Mouse (Mus musculus): Measurements from ENCODE around the gene Nr2f2.

Nr2f2 gene

GRCm38 (mm10) chr7:70365941-70366807 lies at the start of gene Nr2f2:
Gene Nr2f2 (minus strand): TSS chr7:70366735.
- peak in 1 of 2 experiments; percentile 24 for DNase-seq (ENCODE audit: low spot score in 2 of 2)

- DNase-seq (ENCODE audit: low spot score in 2 of 2) = no peak
Measured at GRCm38 (mm10) chr7:70414461-70414860, 47.9 kb upstream of the Nr2f2 start.

DNA sequence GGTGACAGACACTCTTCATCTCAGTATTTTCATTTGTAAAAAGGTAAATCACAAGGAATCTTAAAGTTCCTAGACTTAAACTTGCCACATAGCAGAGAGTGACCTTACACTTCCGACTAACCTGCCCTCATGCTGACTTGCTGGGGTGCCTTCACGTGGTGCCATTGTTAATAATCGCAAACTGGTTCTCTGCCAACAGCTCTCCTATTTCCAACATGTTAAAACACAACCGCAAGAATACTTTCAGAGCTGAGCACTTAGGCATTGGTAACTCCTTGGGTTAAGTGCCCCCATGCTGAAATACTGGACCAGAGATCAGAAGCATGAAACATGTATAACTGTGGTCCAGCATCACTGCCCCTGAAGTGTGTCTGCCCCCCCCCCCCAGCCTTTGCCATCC lies 47.1 kb upstream of the Nr2f2 start:
- DNase-seq (ENCODE audit: low spot score in 2 of 2) = no peak

DNA sequence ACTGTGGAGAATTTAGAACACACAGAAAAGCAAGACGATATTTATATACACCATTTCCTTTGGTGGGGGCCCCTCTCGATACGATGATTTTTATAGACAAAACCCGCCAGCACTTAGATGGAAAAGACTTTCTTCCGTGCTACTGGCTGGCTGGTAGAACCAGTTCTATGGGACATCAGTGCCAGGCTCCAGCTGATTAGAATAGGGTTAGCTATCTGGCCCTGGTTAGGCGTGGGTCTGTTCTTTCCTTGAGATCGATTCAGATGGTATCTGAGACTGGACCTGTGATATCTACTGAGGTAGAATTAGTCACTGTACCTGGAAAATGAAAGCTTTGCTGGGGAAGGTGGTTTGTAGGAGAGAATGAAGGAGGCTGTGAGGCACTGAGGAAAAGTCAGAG lies 46.4 kb upstream of the Nr2f2 start:
- no peak for DNase-seq (ENCODE audit: low spot score in 2 of 2)

GRCm38 (mm10) chr7:70410350-70410749 lies 43.8 kb upstream of the Nr2f2 start:
- no peak for DNase-seq (ENCODE audit: low spot score in 2 of 2)

GRCm38 (mm10) chr7:70409890-70410289 lies 43.4 kb upstream of the Nr2f2 start:
- no peak for DNase-seq (ENCODE audit: low spot score in 2 of 2)

DNA sequence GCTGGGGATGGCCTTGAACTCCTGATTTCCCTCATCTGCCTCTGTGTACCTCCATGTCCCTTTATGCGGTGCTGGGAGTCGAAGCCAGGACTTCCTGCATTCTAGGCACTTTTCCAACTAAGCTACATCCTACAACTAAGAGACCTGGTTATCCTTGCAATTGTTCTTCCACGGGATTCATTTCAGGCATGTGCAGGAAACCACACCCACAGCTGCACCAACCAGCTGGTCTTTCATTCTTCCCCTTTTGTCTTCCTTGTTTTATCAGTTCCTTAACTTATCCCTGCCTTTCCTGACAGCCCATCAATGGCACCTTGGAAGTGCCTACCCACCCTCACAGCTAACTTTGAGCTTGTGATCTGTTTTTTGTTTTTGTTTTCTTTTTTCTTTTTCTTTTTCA lies 42.3 kb upstream of the Nr2f2 start:
- no peak for DNase-seq (ENCODE audit: low spot score in 2 of 2)

- DNase-seq (ENCODE audit: low spot score in 2 of 2) = no peak
Measured at GRCm38 (mm10) chr7:70407123-70407522, 40.6 kb upstream of the Nr2f2 start.

DNA sequence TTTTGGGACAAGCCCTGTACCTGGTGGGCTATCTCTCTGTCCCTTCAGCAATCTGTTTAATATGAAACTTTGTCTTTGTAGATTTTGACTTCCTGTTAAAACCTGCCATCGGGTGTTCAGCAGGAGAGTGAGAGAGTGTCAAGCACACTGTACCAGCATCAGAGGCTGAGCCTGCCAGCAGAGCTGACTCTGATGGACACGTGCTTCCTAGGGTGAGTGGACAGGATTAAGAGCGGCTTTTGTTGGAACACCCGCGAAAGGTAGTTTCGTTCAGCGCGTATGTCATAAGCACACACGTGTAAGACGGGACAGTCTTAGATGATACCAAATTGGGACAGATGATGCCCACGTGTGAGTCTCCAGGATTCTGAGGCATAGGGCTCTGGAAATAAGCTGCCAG lies 40.0 kb upstream of the Nr2f2 start:
- no peak for DNase-seq (ENCODE audit: low spot score in 2 of 2)

DNA sequence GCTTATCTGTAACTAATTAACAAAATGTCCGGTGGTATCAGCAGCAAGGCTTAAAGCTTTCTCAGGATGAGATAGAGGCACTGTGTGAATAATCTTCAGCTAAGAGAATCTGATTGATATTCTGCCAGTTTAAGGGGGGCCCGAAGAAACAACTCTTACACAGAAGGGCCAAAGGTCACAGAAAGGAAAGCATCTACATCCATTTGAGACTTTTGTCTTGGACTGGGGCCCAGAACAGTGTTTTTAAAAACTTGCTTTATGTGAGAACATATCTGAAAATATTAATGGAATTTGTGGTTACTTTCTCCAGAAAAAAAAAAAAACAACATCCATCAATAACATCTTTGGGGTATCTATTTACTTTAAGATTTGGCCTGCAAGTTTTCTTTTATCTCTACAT lies 38.9 kb upstream of the Nr2f2 start:
- DNase-seq (ENCODE audit: low spot score in 2 of 2) = no peak

- no peak for DNase-seq (ENCODE audit: low spot score in 2 of 2)
Measured at GRCm38 (mm10) chr7:70382828-70383227, 16.3 kb upstream of the Nr2f2 start.

DNA sequence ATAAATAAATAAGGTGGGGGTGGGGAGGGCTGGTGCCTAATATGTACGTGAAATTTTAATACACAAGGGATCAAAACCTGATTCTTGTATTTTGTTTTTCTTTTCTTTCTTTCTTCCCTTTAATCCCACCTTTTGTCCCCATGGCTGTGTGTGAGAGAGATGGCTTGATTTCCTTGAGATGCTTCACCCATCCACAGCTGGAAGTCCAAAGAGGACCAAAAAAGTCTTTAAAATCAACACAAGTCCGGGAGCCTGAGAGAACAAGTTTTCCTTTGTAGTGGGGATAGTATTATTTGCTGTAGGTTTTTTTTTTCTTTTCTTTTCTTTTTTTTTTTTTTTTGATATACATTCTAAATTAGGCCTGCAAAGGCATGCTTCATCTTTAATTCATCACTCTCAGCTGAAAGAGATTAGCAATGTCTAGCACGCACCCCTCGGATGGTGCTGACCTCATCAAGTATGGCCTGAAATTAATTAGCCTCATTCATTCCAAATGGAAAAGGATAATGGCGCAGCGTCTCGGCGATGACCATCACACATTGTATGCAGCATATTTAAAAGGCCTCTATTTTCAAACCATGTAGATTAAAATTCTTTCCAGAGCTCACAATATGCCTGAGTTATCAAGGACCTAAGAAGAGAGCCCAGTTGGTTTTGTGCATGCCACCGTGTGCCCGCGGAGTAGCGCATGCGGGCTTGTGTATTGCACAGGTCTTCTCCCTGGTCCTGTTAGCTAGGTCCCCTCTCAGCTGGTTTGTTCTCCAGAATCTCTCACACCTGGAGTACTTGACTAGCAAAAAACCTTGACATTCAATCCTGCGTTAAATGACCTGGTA lies 15.1 kb upstream of the Nr2f2 start:
- DNase-seq (ENCODE audit: low spot score in 2 of 2) = no peak

- DNase-seq (ENCODE audit: low spot score in 2 of 2) = no peak
Measured at GRCm38 (mm10) chr7:70380943-70381342, 14.4 kb upstream of the Nr2f2 start.

GRCm38 (mm10) chr7:70380246-70380645 lies 13.7 kb upstream of the Nr2f2 start:
- no peak for DNase-seq (ENCODE audit: low spot score in 2 of 2)

DNA sequence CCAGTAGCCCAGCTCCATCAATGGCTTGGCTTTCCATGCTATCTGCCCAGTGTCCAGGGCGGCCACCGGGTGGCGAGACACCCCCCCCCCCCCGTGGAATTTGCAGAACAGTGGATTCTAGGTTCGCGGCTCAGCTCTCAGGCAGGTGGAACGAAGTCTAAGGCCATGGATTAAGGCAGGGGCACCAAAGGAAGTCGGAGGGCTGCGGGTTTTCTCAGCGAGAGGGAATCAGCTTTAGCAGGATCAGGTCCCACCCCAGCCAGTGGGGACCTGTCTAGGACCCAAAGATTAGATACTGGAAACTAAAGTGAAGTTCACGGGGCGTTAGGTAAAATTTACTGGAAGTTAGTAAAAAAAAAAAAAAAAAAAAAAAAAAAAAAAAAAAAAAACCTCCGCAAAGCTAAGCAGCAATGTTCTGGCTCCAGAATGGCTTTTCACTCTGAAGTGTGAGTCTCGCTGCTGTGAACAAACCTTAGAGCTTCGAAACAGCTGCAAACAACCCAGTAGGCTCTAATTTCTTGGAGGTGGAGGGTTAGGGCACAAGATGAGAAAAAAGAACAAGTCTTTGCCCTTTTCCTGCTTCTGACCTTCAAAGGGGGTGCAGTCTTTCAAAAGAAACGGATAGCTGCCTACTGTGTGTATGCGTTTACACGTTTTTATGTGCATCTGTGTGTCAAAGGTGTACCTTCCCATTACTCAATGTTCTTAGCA lies 4.2 kb upstream of the Nr2f2 start:
- DNase-seq (ENCODE audit: low spot score in 2 of 2) = no peak

DNA sequence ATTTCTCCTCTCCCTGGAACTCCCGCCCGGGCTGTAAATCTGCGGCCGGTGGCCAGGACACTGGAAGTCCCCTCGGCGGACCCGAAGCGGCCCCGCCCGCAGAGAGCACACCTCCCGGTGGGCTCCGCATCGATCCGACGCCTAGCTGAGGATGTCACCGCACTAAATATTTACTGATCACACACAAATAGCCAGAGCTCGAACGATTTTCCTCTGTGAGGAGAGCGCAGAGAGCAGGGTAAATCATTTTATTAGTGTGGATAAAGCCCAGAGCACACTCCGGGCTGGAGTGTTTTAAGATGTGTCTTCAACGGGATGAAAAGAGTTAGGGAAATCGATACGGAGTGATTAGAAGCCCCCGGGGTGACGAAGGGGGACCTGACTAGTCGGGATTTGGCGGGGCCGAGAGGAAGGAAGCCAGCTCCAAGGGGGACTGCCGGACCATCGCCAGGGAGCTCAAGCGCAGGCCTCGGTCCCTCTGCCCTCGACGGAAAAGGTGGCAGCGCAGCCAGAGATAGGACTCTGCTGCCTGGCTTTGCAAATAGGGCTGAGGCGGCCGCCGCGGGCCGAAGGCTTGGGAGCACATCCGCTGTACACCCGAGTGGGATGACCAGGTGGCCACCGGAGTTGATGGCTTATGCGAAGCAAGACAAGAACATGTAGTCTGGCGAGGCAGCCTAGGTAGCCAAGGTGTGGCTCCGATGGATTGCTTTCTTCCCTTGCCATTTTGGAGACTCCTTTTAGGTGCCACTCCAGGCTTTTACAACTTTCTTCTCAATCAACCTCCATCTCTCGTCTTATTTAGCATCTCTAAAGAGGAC lies 3.4 kb upstream of the Nr2f2 start:
- DNase-seq (ENCODE audit: low spot score in 2 of 2) = peak in 1 of 2 experiments; percentile 10

DNA sequence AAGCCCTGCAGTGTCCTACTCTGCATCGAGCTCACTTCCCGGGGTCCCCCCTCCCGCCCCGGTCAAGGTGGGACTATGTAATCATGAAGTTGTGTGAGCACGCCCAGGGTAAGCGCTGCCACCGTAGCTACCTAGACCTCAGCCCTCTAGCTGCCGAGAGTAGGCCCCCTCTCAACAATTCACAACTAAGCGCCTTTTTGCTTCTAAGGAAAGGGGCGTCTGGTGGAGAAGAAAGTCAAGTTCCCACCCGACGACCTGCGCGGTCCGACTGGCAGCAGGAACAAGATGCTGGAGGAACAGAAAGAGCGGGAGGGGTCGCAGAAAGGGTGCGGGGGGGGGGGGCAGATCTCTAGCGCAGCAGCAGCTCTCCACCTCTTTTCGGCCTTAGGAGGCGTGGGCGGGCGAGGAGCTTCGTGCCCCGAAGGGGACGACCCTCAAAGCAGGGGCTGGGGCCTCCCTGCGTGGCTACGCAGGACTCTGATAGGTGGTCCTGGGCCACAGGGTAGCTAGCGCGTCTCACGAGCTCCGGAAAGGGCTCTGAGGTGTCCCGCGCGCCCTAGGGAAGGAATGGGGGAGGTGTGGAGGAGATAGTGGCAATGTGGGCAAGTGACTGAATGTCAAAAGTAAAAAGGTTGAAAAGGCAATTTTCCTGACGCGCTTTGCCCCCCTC lies 2.7 kb upstream of the Nr2f2 start:
- no peak for DNase-seq (ENCODE audit: low spot score in 2 of 2)

GRCm38 (mm10) chr7:70368751-70369060 lies 2.2 kb upstream of the Nr2f2 start:
- DNase-seq (ENCODE audit: low spot score in 2 of 2) = no peak

DNA sequence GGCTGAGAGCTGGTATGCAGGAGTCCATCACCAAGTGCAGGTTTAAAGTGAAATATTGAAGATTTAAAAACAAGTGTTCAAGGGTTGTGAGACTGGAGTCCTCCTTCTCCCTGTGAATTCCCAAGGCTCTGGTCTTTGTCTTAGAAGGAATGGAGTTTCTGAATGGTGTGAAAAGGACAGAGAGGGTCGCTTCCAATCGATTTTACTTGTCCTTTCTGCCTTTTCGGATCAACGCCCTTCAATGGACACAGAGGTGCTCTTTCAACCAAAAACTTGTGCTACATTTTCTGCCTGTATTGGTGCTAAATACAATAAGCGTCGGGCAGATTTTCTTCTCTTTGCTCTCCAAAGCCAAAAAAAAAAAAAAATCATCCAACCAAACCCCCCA lies 1.7 kb upstream of the Nr2f2 start:
- DNase-seq (ENCODE audit: low spot score in 2 of 2) = no peak

DNA sequence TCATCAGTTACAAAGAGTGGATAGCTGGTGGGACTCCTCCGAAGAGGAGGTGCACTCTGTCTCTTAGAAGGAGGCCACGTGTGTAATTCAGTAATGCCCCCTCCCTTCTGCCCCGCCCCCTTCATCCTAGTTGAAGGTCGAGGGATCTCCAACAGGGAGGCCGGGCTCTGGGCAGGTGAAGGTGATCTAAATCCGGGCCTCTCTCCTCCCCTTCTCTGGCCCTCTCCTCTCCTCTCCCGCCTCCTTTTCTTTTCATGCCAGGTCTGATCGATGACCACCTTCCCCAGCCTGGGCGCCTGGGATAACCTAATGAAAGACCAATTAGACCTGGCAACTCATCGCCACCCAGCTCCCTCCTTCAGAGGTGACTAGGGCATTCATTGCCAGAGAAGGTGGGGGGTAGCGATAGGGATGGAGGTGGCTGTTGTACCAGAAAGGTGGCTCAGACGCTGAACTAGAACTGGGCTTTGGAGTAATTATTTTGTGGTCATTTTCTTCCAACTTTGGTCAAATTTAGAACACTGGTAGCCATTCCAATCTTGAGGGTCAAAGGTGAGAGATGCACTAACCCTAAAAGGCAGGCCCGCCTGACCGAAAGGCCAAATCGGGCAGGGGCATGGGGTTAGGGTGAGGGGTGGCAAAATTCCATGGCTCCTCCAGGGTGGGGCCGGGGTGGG lies 1.2 kb upstream of the Nr2f2 start:
- peak in 1 of 2 experiments; percentile 4 for DNase-seq (ENCODE audit: low spot score in 2 of 2)

DNA sequence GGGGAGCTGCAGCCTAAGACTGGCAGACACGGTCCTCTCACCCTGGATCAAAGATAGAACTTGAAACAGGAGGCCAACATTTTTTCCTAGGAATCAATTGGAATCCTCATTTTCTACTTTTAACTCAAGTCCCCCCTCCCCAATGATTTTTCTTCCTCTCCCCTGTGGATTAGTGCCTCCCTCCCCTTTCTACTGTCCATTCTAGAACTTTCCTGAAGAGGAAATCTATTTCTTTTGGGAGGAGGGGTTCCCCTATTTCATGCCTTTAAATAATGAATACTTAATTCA lies 217 bp upstream of the Nr2f2 start:
- DNase-seq (ENCODE audit: low spot score in 2 of 2) = no peak

All from right cerebral cortex, adult 2 months (tissue).